Mouse (Mus musculus) liver, embryonic 15.5 days (tissue): ENCODE data around the gene Rasal3. TPM values are rescaled to one million over a fixed set of nuclear protein-coding genes. Genes with fewer than 3 reads are reported as not detected.

Experiments
- ATAC-seq: fragments of 200-750 bp; cut with Nextera tagmentation; 2 replicates; pipeline ENCODE4 v1.8.0; 2017; ENCODE audit warnings: moderate number of reproducible peaks, mild to moderate bottlenecking, moderate library complexity; ENCODE audit not compliant: insufficient read depth
- H3K27ac ChIP-seq: fragments of 300-500 bp; sonication (generic); replicated peaks from 2 replicates; pipeline ENCODE4 v1.5.1; 2015; ENCODE audit warnings: mild to moderate bottlenecking, inconsistent platforms
- H3K27me3 ChIP-seq: fragments of 300-500 bp; sonication (generic); 2 replicates; pipeline ENCODE4 v1.6.1; 2015; ENCODE audit warnings: mild to moderate bottlenecking, inconsistent platforms
- H3K36me3 ChIP-seq: fragments of 300-500 bp; sonication (generic); replicated peaks from 2 replicates; pipeline ENCODE4 v1.6.1; 2015; ENCODE audit warnings: moderate library complexity, mild to moderate bottlenecking, inconsistent platforms
- H3K4me1 ChIP-seq: fragments of 300-500 bp; sonication (generic); replicated peaks from 2 replicates; pipeline ENCODE4 v1.6.1; 2015; ENCODE audit warnings: inconsistent platforms
- H3K4me2 ChIP-seq: fragments of 300-500 bp; sonication (generic); 2 replicates; pipeline ENCODE4 v1.6.1; 2015; ENCODE audit warnings: moderate library complexity, mild to moderate bottlenecking, inconsistent platforms
- H3K4me3 ChIP-seq: fragments of 300-500 bp; sonication (generic); replicated peaks from 2 replicates; pipeline ENCODE4 v1.5.1; 2015; ENCODE audit warnings: mild to moderate bottlenecking, inconsistent platforms
- H3K9ac ChIP-seq: fragments of 300-500 bp; sonication (generic); 2 replicates; pipeline ENCODE4 v1.6.1; 2015; ENCODE audit warnings: moderate library complexity, mild to moderate bottlenecking, inconsistent platforms
- H3K9me3 ChIP-seq: fragments of 300-500 bp; sonication (generic); replicated peaks from 2 replicates; pipeline ENCODE4 v1.6.1; 2016; ENCODE audit warnings: inconsistent platforms
- WGBS: fragments of 180-500 bp; shearing (Covaris S2); methylation state at CpG from one replicate; pipeline ENCODE4 v1.1.7; 2015; ENCODE audit warnings: mixed read lengths; ENCODE audit not compliant: insufficient replicate concordance; 5-methylcytosine and 5-hydroxymethylcytosine counted together
- polyA plus RNA-seq: library from polyadenylated mRNA; unstranded; fragments of >200 nt; fragmentation: Nextera tagmentation; extraction: Ambion mirVana; gene quantifications from 2 replicates; pipeline ENCODE4 v1.2.1, GENCODE M21; 2015

The Rasal3 gene
- polyA plus RNA-seq, 1 experiment from 2014 or later: 2.4 TPM

DNA sequence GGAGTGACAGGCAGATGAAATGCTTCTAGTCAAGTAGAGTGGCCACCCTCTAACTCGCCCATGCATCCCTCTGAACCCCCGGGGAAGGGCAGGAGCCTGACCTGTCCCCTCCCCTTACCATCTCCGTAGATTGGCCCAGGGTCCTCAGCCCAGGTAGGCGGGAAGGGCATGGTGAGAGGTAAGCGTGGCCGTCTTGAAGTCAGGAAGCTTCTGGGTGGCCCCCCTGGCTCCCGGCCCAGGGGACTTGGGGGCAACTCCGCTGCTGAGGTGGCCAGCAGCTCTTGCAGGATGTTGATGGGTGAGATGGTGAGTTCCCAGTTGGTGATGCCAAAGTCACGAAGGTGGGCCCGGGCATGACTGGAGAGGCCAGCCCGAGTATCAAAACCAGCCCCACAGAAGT lies 35.7 kb downstream of the Rasal3 start:
- H3K9ac ChIP-seq: no peak overlapping the region
- no peak overlapping the region for H3K27ac ChIP-seq
- H3K27me3 ChIP-seq: no peaks in the 10 kb centered on the region
- H3K4me3 ChIP-seq: no peak overlapping the region
- ATAC-seq: no peak
- no peaks in the 10 kb centered on the region for H3K36me3 ChIP-seq
- WGBS: 84% methylated on average over 11 of the region's 11 CpGs
- peak overlapping the region; percentile 76; the same call in 1 of the 2 replicates for H3K4me2 ChIP-seq
- no peaks in the 10 kb centered on the region for H3K9me3 ChIP-seq
- peaks cover 57% of the 10 kb centered on the region for H3K4me1 ChIP-seq

GRCm38 (mm10) chr17:32365296-32365695 lies 38.1 kb downstream of the Rasal3 start:
- Histone ChIP-seq H3K9me3 (no peaks in the 10 kb centered on the region), H3K4me3 (peak overlapping the region; percentile 94), H3K36me3 (peaks cover 24% of the 10 kb centered on the region), H3K4me2 (peak overlapping the region; percentile 89), H3K27me3 (no peaks in the 10 kb centered on the region), H3K27ac (peak overlapping the region; percentile 79), H3K9ac (peak overlapping the region; percentile 90), H3K4me1 (peaks cover 65% of the 10 kb centered on the region)
- 13% methylated on average over 1 of the region's 1 CpGs for WGBS
- peak; percentile 53 for ATAC-seq

GRCm38 (mm10) chr17:32364850-32365249 lies 38.5 kb downstream of the Rasal3 start:
- Histone ChIP-seq H3K27ac (peak overlapping the region; percentile 79), H3K36me3 (peaks cover 28% of the 10 kb centered on the region), H3K9me3 (no peaks in the 10 kb centered on the region), H3K4me1 (peaks cover 65% of the 10 kb centered on the region), H3K4me2 (peak overlapping the region; percentile 89), H3K4me3 (peak overlapping the region; percentile 94), H3K9ac (peak overlapping the region; percentile 90), H3K27me3 (no peaks in the 10 kb centered on the region)
- no peak for ATAC-seq
- WGBS: 34% methylated on average over 5 of the region's 5 CpGs

DNA sequence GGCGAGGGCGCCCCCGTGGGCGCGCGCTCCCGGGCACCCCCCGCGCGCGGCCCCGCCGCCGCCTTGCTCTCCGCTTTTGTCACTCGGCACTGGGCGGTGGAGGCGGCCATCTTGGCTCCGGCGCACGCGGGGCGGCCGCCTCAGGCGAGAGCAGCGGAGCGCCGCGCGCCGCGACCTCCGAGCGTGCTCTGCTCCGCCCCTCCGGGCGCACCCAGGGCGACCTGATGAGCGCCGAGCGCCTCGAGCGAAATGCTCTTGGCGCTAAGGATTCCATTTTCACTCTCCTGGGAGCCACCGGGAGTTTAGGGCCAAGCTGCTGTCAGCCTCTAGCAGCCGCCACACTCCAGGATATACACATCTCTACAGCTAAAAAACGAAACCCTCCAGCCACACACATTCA lies 39.1 kb downstream of the Rasal3 start:
- under 1% methylated on average over 34 of the region's 47 CpGs for WGBS
- H3K4me2 ChIP-seq: peak overlapping the region; percentile 89
- no peaks in the 10 kb centered on the region for H3K9me3 ChIP-seq
- peak; percentile 90 for ATAC-seq
- peaks cover 65% of the 10 kb centered on the region for H3K4me1 ChIP-seq
- peak overlapping the region; percentile 90 for H3K9ac ChIP-seq
- peak overlapping the region; percentile 94 for H3K4me3 ChIP-seq
- H3K27ac ChIP-seq: peak overlapping the region; percentile 79
- peaks cover 34% of the 10 kb centered on the region for H3K36me3 ChIP-seq
- no peaks in the 10 kb centered on the region for H3K27me3 ChIP-seq

DNA sequence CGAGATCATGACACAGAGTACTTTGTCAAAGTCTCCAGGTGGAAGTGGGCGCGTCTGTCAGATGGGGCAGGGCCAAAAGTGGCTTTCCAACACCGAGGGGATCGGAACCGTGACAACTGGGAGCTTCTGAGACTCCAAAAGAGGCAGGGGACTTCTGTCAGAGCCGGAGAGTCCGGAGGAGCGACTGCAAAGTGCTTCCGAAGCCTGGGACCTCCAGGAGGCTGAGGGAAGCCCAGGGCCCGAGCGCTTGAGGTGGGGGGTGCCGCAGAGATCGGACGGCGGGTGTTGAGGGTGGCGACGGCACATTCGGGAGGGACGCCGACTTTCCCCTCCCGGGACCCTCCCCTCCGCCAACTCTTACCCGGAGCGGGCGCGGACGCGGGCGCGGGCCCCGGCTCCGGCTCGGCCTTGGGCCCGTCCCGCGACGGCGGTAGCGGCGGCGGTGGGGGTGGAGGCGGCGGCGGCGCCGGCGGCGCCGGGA lies 39.5 kb downstream of the Rasal3 start:
- H3K4me2 ChIP-seq: peak overlapping the region; percentile 89
- 0% methylated on average over 35 of the region's 50 CpGs for WGBS
- peaks cover 38% of the 10 kb centered on the region for H3K36me3 ChIP-seq
- peak overlapping the region; percentile 71 for H3K27ac ChIP-seq
- peak overlapping the region; percentile 90 for H3K9ac ChIP-seq
- H3K4me1 ChIP-seq: peaks cover 61% of the 10 kb centered on the region
- no peaks in the 10 kb centered on the region for H3K9me3 ChIP-seq
- peak; percentile 40 for ATAC-seq
- no peaks in the 10 kb centered on the region for H3K27me3 ChIP-seq
- peak overlapping the region; percentile 94 for H3K4me3 ChIP-seq

DNA sequence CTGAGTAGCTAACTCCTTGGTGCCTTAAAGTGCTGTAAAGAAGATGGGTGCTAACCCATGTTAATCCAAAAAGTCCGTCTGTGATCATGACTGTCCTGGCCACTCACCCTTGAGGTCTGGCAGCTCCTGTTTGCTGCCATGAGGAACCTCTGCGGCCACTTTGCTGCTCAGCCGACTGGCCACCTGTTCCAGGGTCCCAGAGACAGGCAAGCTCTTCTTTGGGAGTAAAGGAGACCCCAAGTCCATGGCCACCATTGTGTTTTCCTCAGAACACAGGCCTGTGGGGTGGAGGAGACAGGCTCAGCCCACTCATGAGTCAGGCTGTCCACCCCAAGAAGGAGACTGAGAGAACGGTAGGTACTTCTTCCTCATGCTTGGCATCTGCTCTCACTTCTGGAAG lies 40.7 kb downstream of the Rasal3 start:
- Histone ChIP-seq H3K4me2 (peak overlapping the region; percentile 89), H3K9me3 (no peaks in the 10 kb centered on the region), H3K4me3 (peak overlapping the region; percentile 94), H3K9ac (no peak overlapping the region; the same call in 1 of the 2 replicates), H3K27ac (no peak overlapping the region; the same call in 1 of the 2 replicates), H3K4me1 (peaks cover 49% of the 10 kb centered on the region), H3K36me3 (peaks cover 50% of the 10 kb centered on the region), H3K27me3 (no peaks in the 10 kb centered on the region)
- 66% methylated on average over 4 of the region's 4 CpGs for WGBS
- ATAC-seq: no peak

- no peaks in the 10 kb centered on the region for H3K9me3 ChIP-seq
- 91% methylated on average over 18 of the region's 18 CpGs for WGBS
- H3K4me1 ChIP-seq: peaks cover 26% of the 10 kb centered on the region
- H3K4me3 ChIP-seq: no peak overlapping the region
- H3K9ac ChIP-seq: no peak overlapping the region
- peaks cover 78% of the 10 kb centered on the region for H3K36me3 ChIP-seq
- H3K27me3 ChIP-seq: no peaks in the 10 kb centered on the region
- no peak overlapping the region for H3K4me2 ChIP-seq
- no peak for ATAC-seq
- H3K27ac ChIP-seq: no peak overlapping the region
Measured at GRCm38 (mm10) chr17:32359928-32360327, 43.5 kb downstream of the Rasal3 start.

DNA sequence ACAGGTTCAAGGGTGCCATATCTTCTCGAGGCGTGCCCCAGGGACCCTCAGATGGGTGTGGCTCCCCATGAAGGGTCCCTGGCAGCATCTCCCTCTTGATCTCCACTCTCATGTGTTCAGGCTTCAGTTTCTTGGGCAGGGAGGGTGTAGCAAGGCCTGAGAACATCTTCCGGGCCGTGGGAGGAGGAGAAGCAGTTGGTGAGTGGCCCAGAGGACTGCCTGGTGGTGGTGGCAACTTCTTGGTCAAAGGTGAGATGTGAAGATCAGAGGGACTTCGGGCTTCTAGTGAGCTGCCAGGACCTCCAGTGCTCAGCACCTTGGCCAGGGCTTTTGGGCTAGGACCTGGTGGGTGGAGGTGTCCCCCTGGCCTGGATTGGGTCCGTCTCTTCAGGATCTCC lies 44.4 kb downstream of the Rasal3 start:
- H3K4me2 ChIP-seq: no peak overlapping the region
- no peaks in the 10 kb centered on the region for H3K9me3 ChIP-seq
- peaks cover 20% of the 10 kb centered on the region for H3K4me1 ChIP-seq
- no peak overlapping the region for H3K4me3 ChIP-seq
- peaks cover 87% of the 10 kb centered on the region for H3K36me3 ChIP-seq
- H3K27me3 ChIP-seq: no peaks in the 10 kb centered on the region
- H3K27ac ChIP-seq: no peak overlapping the region
- ATAC-seq: no peak
- WGBS: 79% methylated on average over 6 of the region's 6 CpGs
- H3K9ac ChIP-seq: no peak overlapping the region

DNA sequence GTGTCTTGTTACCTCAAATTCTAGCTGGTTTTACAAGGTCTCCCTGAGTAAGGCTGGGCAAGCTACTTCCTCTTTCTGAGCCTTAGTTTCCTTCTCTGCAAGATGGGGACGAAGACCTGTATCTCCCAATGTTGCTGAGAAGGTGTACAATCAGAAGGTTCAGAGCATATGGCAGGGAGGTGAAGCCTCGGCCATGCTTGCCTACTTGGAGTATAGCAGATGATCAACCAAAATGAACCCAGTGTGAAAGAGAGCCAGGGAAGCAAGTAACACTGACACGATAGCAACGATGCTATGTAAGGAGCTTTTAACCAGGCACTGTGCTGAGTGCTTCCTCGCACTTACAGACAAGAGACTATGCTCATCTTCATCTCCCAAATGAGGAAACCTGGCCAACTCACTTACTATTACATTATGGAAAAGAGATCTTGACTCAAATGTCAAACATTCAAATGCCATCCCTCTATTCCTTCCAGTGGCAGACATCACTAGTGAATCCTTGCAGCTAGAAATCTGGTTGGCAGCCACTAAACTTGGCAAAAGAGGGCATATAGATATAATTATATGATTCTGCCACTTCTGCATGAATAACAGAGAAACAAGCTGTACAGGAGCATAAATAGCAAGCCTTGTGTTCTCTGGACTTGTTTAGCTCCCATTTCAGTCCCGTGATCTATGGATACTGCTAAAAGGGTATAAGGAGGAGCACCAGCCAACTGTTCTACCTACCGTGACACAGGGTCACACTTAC lies 45.0 kb downstream of the Rasal3 start:
- ATAC-seq: no peak
- H3K4me1 ChIP-seq: peaks cover 14% of the 10 kb centered on the region
- H3K9ac ChIP-seq: no peak overlapping the region
- H3K27me3 ChIP-seq: no peaks in the 10 kb centered on the region
- 82% methylated on average over 7 of the region's 7 CpGs for WGBS
- no peaks in the 10 kb centered on the region for H3K9me3 ChIP-seq
- H3K27ac ChIP-seq: no peak overlapping the region
- no peak overlapping the region for H3K4me3 ChIP-seq
- H3K4me2 ChIP-seq: no peak overlapping the region
- H3K36me3 ChIP-seq: peaks cover 93% of the 10 kb centered on the region

GRCm38 (mm10) chr17:32356766-32357760 lies 46.3 kb downstream of the Rasal3 start:
- Histone ChIP-seq H3K9me3 (no peaks in the 10 kb centered on the region), H3K4me2 (no peak overlapping the region), H3K9ac (no peak overlapping the region), H3K4me1 (peaks cover 10% of the 10 kb centered on the region), H3K36me3 (peaks cover 87% of the 10 kb centered on the region), H3K4me3 (no peak overlapping the region), H3K27me3 (no peaks in the 10 kb centered on the region), H3K27ac (no peak overlapping the region)
- WGBS: 87% methylated on average over 24 of the region's 24 CpGs
- ATAC-seq: no peak

DNA sequence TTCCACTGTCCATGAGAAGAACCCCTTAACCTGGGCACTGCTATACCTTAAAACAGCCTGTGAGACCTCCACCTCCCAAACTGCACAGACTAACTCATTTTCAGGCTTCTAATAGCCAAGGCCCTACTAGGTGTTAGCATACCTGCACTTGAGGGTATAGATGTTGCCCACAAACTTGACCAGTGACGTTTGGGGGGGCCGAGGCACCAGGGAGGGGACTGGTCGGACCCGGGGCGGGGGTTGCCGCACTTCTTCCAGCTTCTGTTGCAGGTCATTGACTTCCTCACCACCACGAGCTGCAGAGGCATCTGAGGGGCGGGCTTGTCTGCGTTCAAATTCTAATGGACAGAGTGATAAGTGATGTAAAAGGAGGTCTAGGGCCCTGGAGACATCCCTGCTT lies 47.1 kb downstream of the Rasal3 start:
- ATAC-seq: no peak
- Histone ChIP-seq H3K27me3 (no peaks in the 10 kb centered on the region), H3K9me3 (no peaks in the 10 kb centered on the region), H3K4me2 (no peak overlapping the region), H3K4me3 (no peak overlapping the region), H3K4me1 (peaks cover 16% of the 10 kb centered on the region), H3K36me3 (peaks cover 79% of the 10 kb centered on the region), H3K9ac (no peak overlapping the region), H3K27ac (no peak overlapping the region)
- WGBS: 77% methylated on average over 9 of the region's 9 CpGs
